Mouse (Mus musculus) bone marrow macrophage, adult 2 months (primary cell): ENCODE data around the gene Xlr3b.
"Not testable (repeated sequence)": the region's sequence is repeated elsewhere in the genome, so short reads cannot be mapped to it uniquely, and the experiment has no call there.

Experiments used
- CTCF ChIP-seq: IDR thresholded peaks from 2 replicates; pipeline ENCODE4 v1.5.1; 2012; ENCODE audit warnings: low read depth, mild to moderate bottlenecking, low read length, moderate library complexity
- POLR2A ChIP-seq: IDR thresholded peaks from 2 replicates; pipeline ENCODE4 v1.6.1; 2012; ENCODE audit warnings: mild to moderate bottlenecking, low read depth, low read length, borderline replicate concordance

- TF ChIP-seq CTCF, POLR2A: not testable (repeated sequence)
These were observed 22.0 kb downstream of the Xlr3b start, which contains the start of gene Xlr4b for GRCm38 (mm10) chrX:73213819-73214564.
